Mouse (Mus musculus): ENCODE results near the gene Cacna2d1.

The Cacna2d1 gene

GRCm38 (mm10) chr5:16418504-16418903, 484.0 kb downstream of the Cacna2d1 start:
- no peak for DNase-seq (ENCODE audit: low spot score in 2 of 2)

Data from spleen, postnatal 4 days (tissue).